Comparison of ENCODE assay signal across 9 mouse cellular contexts in genomic region chr5:120974522-120974921, GRCm38 (mm10). TPM values are rescaled to one million over a fixed set of nuclear protein-coding genes. Genes with fewer than 3 reads are reported as not detected.
"Had no signal": no experiment of that assay in that cellular context is flagged by ENCODE, and none has a peak within 500 bp of the region (broad histone marks: within the 10 kb centered on the region; RNA-seq: fewer than 3 reads in every experiment).

No protein-coding gene starts in this region.

- DNase-seq: kidney, postnatal 10 days; kidney, postnatal 4 days; left cerebral cortex, postnatal 4 days; lung, adult 18-20 months; lung, postnatal 36 days; midbrain, embryonic 14.5 days; right cerebral cortex, postnatal 4 days; spleen, adult 18-20 months had no signal

RNA-seq across cellular contexts. Expression of gene Rph3a, which starts 35.4 kb away (rescaled TPM):
- total RNA-seq: liver, adult 2 months had no signal
